Mouse (Mus musculus): ENCODE data around the gene Gm29735.
"Not testable (repeated sequence)": the region's sequence is repeated elsewhere in the genome, so short reads cannot be mapped to it uniquely, and the experiment has no call there.

GRCm38 (mm10) chr7:142175905-142176304 lies 19.0 kb upstream of the Gm29735 start, which contains the start of gene Krtap5-2:
- TF ChIP-seq CTCF (IDR thresholded peaks at IDR 0.05); POLR2A (IDR thresholded peaks at IDR 0.05; ENCODE audit: insufficient read depth, low read depth, low read length); EP300 (IDR thresholded peaks at IDR 0.05; ENCODE audit: insufficient read depth, low read depth, low read length): not testable (repeated sequence)

Measured in heart, adult 2 months (tissue).